Mouse (Mus musculus) forebrain, embryonic 16.5 days (tissue): ENCODE results near the gene Smyd3. TPM values are rescaled to one million over a fixed set of nuclear protein-coding genes. Genes with fewer than 3 reads are reported as not detected.

Source experiments
- ATAC-seq: fragments of 200-750 bp; cut with Nextera tagmentation; 2 replicates; pipeline ENCODE4 v1.8.0; 2017; ENCODE audit warnings: mild to moderate bottlenecking, moderate library complexity
- H3K27ac ChIP-seq: fragments of 300-500 bp; sonication (generic); 2 replicates; pipeline ENCODE4 v1.5.1; 2014; ENCODE audit warnings: low read length, control low read depth
- H3K27me3 ChIP-seq: fragments of 300-500 bp; sonication (generic); replicated peaks from 2 replicates; pipeline ENCODE4 v1.6.1; 2014; ENCODE audit warnings: low read length; ENCODE audit not compliant: control insufficient read depth, insufficient read depth
- H3K36me3 ChIP-seq: fragments of 300-500 bp; sonication (generic); 2 replicates; pipeline ENCODE4 v1.6.1; 2014; ENCODE audit not compliant: control insufficient read depth, insufficient read depth
- H3K4me1 ChIP-seq: fragments of 300-500 bp; sonication (generic); replicated peaks from 2 replicates; pipeline ENCODE4 v1.6.1; 2014; ENCODE audit warnings: low read length; ENCODE audit not compliant: control insufficient read depth, insufficient read depth
- H3K4me2 ChIP-seq: fragments of 300-500 bp; sonication (generic); 2 replicates; pipeline ENCODE4 v1.6.1; 2014; ENCODE audit warnings: mild to moderate bottlenecking, low read length, control low read depth
- H3K4me3 ChIP-seq: fragments of 300-500 bp; sonication (generic); replicated peaks from 2 replicates; pipeline ENCODE4 v1.5.1; 2014; ENCODE audit warnings: mild to moderate bottlenecking, low read length, control low read depth
- H3K9ac ChIP-seq: fragments of 300-500 bp; sonication (generic); replicated peaks from 2 replicates; pipeline ENCODE4 v1.6.1; 2014; ENCODE audit warnings: low read depth, low read length, control low read depth
- H3K9me3 ChIP-seq: fragments of 300-500 bp; sonication (generic); 2 replicates; pipeline ENCODE4 v1.6.1; 2016; ENCODE audit warnings: low read length; ENCODE audit not compliant: control insufficient read depth
- whole genome bisulfite sequencing: fragments of 180-500 bp; shearing (Covaris S2); extraction: QIAGEN DNeasy Blood & Tissue Kit; methylation state at CpG from one replicate; pipeline ENCODE4 v1.1.7; 2014; 5-methylcytosine and 5-hydroxymethylcytosine counted together
- polyA plus RNA-seq: library from polyadenylated mRNA; unstranded; fragments of >200 nt; fragmentation: Nextera tagmentation; extraction: Ambion mirVana; gene quantifications from 2 replicates; pipeline ENCODE4 v1.2.1, GENCODE M21; 2015

Gene Smyd3
- polyA plus RNA-seq, 1 experiment from 2014 or later: 29.4 TPM

DNA sequence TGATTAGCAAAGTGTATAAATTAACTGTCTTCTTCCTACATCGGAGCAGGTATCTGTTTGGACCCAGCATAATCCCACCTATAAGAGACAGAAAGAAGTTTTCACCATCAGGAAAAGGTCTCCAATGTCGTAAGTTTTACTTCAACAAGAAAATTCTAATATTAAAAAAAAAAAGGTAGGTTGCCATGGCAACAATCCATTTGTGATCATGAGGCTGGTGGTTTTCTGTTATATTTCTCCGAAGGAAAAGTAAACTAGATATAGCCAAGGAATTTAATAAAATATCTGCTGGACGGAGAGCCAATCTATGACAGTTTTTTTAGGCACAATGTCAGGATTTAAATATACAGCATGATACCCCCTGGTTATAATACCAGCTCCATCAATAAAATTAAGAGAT is 142.9 kb downstream of the Smyd3 start:
- 85% methylated on average over 4 of the region's 4 CpGs for WGBS
- peaks cover 4% of the 10 kb centered on the region; the same call in 1 of the 2 replicates for H3K4me1 ChIP-seq

DNA sequence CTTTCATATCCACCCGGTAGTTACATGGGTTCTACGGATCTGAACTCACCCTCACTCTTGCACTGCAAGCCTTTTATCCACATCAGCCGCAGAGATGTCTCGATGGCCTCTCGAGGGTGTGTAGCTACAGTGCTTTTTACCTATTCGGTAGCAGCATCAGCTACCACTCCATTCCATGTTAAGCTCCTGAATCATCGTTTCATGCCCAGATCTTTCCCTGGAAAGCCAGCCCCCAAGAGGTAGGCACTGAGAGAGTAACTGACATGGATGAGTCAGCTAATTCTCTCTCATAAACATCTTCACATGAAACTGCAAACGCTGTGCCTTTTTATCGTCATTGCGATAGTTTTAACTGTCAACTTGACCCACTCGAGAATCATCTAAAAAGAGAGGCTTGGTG is 143.9 kb downstream of the Smyd3 start:
- H3K27ac ChIP-seq: no peak overlapping the region

More for the DNA sequence above, 142.9 kb downstream of the Smyd3 start:
- no peak overlapping the region for H3K9ac ChIP-seq
- no peaks in the 10 kb centered on the region for H3K36me3 ChIP-seq
- no peak overlapping the region for H3K4me3 ChIP-seq
- H3K27ac ChIP-seq: no peak overlapping the region
- no peak overlapping the region for H3K4me2 ChIP-seq
- H3K27me3 ChIP-seq: no peaks in the 10 kb centered on the region
- no peaks in the 10 kb centered on the region for H3K9me3 ChIP-seq
- ATAC-seq: no peak

DNA sequence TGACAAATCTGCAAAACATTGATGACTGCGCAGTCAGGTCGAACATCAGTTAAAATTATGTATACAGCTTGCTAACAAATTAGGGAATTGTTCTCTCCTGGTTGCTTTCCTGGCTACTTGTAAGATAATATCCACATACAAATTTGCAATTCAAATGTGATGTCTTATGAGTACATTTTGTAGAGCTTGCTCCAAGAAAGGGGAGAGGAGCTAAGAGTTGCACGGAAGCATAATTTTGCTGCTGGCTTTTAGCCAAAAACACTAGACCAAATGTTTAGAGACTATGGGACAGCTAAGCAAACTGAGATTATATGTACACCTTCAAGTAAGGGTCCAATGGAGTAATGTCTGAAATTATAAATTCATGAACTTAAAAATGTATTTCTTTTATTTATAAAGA is 146.7 kb downstream of the Smyd3 start:
- Histone ChIP-seq H3K4me2 (no peak overlapping the region), H3K4me3 (no peak overlapping the region), H3K36me3 (no peaks in the 10 kb centered on the region), H3K27ac (no peak overlapping the region), H3K4me1 (peaks cover 4% of the 10 kb centered on the region; the same call in 1 of the 2 replicates), H3K27me3 (no peaks in the 10 kb centered on the region), H3K9ac (no peak overlapping the region), H3K9me3 (no peaks in the 10 kb centered on the region)
- 53% methylated on average over 3 of the region's 3 CpGs for whole genome bisulfite sequencing
- 0 out of 2 replicates have a peak, but pooled peaks have one; percentile 36 for ATAC-seq

More for the DNA sequence above, 143.9 kb downstream of the Smyd3 start:
- WGBS: 94% methylated on average over 11 of the region's 11 CpGs
- Histone ChIP-seq H3K9me3 (no peaks in the 10 kb centered on the region), H3K4me3 (no peak overlapping the region), H3K36me3 (no peaks in the 10 kb centered on the region), H3K4me1 (peaks cover 4% of the 10 kb centered on the region; the same call in 1 of the 2 replicates), H3K9ac (no peak overlapping the region), H3K27me3 (no peaks in the 10 kb centered on the region), H3K4me2 (no peak overlapping the region)
- no peak for ATAC-seq

DNA sequence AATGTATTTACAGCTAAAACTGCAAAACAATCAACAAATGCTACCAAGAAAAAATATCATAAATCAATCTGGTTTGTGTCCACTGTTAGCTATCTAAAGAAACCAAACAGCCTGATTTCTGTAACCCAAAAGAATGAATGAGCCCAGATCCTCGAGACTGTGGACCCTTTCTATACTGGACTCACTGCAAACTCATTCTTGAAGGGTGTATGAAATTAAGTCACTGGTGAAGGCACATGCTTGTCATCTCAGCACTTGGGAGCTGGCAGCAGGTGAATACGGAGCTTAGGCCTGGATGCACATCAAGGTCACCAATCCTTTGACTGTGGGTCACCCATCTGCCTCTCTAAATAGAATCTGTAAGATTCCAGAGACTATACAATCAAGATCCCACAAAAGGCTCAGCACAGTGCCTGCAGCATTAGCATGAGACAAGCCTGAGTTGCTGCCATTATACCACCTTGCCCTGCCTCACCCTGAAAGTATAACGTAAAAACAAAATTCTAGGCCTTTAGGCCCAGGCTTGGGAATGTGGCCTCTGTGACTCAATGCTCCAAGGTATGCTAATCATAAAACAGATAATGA is 149.3 kb downstream of the Smyd3 start:
- H3K4me3 ChIP-seq: no peak overlapping the region
- 74% methylated on average over 3 of the region's 3 CpGs for WGBS
- no peak for ATAC-seq
- H3K9ac ChIP-seq: no peak overlapping the region
- H3K4me1 ChIP-seq: peaks cover 4% of the 10 kb centered on the region; the same call in 1 of the 2 replicates
- H3K4me2 ChIP-seq: no peak overlapping the region
- no peaks in the 10 kb centered on the region for H3K9me3 ChIP-seq
- no peaks in the 10 kb centered on the region for H3K27me3 ChIP-seq
- no peaks in the 10 kb centered on the region for H3K36me3 ChIP-seq
- H3K27ac ChIP-seq: no peak overlapping the region

DNA sequence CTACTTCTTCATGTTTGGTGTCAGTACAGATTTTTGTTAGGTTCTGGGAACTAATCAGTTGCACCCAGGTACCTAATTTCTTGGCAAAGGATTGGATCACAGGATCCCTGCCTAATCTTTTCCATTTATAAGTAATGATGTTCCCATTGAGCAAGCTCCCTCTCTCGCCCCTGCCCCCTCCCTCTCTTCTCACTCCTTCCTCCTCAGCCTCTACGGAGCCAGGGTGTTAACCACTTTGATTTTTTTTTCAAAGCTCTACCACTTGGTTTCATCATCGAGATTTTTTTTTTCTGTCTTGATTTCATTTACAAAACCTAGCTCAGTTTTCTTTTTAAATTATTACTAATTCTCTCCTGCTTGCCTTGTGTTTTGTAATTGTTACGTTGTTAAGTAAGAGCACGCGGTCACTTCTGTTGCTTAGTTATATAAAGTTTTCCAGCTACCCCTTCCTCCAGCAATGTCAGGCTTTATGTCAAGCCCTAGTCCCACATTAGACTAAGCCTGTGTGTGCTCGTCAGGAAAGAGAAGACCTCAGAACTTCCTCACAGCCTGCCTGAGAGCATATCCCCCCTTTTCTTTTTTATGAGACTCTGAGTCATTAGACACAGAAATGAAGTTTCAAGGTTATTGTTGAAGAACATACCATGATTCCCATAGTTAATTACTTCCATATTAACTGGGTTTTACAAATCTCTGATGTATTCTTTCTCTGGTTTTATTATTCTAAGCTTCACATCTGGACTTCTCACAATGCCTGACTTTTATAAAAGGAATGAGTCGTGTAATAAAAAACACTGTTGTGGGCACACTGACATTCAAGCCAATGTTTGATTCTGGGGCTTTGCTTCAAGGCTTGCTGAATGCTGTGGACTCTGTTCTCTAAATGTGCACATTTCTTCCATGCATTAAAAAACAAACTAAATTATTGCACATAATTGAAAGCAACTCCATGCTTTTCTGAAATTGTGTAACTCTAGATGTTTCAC is 156.1 kb downstream of the Smyd3 start:
- Histone ChIP-seq H3K27me3 (no peaks in the 10 kb centered on the region), H3K9me3 (no peaks in the 10 kb centered on the region), H3K4me1 (no peaks in the 10 kb centered on the region), H3K27ac (no peak overlapping the region), H3K9ac (no peak overlapping the region), H3K4me3 (no peak overlapping the region), H3K36me3 (no peaks in the 10 kb centered on the region), H3K4me2 (no peak overlapping the region)
- WGBS: 61% methylated on average over 8 of the region's 8 CpGs
- no peak for ATAC-seq

DNA sequence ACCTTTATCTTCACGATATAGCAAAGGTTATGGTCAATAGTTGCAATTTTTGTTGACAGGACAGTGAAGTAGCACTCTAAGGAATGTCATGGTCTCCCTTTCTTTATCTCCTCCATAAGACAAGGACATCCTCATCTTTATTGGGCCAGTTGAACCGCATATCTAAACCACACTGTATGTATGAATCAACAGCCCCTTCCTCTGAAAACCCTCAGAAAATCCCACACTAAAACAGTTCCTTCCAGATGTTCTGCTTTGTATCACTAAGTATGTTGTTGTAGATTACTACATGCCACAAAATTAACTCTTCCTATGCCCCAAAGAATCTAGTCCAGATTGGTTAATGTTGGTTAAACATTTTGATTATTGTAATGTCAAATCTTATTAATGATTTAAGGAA is 160.7 kb downstream of the Smyd3 start:
- no peaks in the 10 kb centered on the region for H3K27me3 ChIP-seq
- no peak overlapping the region for H3K4me2 ChIP-seq
- 0 out of 2 replicates have a peak, but pooled peaks cover 2% of the 10 kb centered on the region for H3K4me1 ChIP-seq
- no peak overlapping the region for H3K9ac ChIP-seq
- 90% methylated on average over 2 of the region's 2 CpGs for WGBS
- H3K4me3 ChIP-seq: no peak overlapping the region
- no peaks in the 10 kb centered on the region for H3K9me3 ChIP-seq
- no peaks in the 10 kb centered on the region for H3K36me3 ChIP-seq
- no peak for ATAC-seq
- H3K27ac ChIP-seq: no peak overlapping the region

DNA sequence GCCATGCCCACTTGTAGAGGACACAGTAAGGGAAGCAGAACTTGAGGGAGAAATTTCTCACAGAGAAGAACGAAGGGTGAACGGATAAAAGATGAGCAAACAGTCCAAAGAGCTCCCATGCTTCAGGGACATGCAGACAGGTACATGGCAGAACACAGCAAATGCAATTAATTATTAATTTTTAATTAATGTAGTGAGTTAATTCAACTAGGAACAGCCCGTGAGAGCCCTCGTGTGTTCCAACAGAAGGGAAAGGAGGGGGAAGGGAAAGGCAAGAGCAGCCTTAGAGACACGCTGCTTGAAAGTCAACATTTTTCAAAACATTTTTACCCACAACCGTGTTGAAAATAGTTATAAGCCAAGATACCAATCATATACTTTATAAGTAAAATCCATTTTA is 163.6 kb downstream of the Smyd3 start:
- Histone ChIP-seq H3K4me1 (0 out of 2 replicates have a peak, but pooled peaks cover 2% of the 10 kb centered on the region), H3K4me2 (no peak overlapping the region), H3K9ac (no peak overlapping the region), H3K27me3 (no peaks in the 10 kb centered on the region), H3K4me3 (no peak overlapping the region), H3K27ac (no peak overlapping the region), H3K9me3 (no peaks in the 10 kb centered on the region), H3K36me3 (no peaks in the 10 kb centered on the region)
- ATAC-seq: no peak
- WGBS: 74% methylated on average over 6 of the region's 6 CpGs

DNA sequence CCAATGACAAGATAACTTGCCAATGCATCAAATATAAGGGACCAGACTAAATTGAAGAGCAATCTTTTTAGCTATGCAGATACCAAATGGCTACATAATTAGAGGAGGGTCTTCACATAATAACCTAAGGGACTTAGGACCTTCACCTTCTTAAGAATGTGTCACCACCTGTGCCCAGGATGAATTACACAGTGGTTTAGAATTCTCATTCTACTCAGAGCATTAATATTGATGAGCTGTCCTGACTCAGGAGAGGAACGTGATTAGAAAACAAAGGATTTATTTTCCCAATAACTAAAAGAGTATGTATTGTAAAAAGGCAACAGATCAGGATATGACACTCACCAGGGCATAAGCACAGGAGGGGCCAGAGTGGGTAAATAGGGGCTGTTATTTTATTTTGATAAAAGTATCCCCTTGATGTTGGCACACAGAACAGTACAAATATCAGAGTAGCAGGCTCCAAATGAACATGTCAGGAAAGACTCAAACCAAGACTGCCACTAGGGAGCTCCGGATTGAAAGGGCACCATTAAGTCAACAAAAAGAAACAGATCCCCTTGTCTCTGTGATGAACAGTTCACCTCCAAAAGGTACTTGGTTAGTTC is 172.4 kb downstream of the Smyd3 start:
- Histone ChIP-seq H3K4me2 (no peak overlapping the region), H3K36me3 (no peaks in the 10 kb centered on the region), H3K9me3 (no peaks in the 10 kb centered on the region), H3K4me3 (no peak overlapping the region), H3K27me3 (no peaks in the 10 kb centered on the region), H3K27ac (no peak overlapping the region), H3K4me1 (peaks cover 2% of the 10 kb centered on the region; the same call in 1 of the 2 replicates), H3K9ac (no peak overlapping the region)
- WGBS: 32% methylated on average over 2 of the region's 2 CpGs
- ATAC-seq: no peak

DNA sequence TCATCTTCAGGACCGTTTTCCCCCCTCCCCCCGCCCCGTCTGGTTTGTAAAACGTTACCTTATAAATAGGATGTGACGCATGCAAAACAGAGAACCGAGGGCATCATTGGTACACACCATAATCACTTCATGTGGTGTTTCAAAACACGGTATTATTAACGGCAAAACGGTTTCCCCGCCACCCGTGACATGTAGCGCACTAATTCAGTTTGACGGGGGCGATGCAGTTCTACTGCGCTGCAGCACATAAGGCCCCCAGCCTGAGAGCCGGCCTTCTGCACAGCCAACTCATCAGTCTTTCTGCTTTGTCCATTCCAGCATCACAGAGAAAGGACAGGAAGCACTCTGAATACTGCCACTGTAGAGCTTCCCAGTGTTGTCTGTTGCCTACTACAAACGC is 174.4 kb downstream of the Smyd3 start:
- Histone ChIP-seq H3K9me3 (no peaks in the 10 kb centered on the region), H3K27me3 (no peaks in the 10 kb centered on the region), H3K9ac (no peak overlapping the region), H3K4me1 (peaks cover 2% of the 10 kb centered on the region; the same call in 1 of the 2 replicates), H3K4me2 (no peak overlapping the region), H3K4me3 (no peak overlapping the region), H3K36me3 (no peaks in the 10 kb centered on the region), H3K27ac (no peak overlapping the region)
- WGBS: 93% methylated on average over 17 of the region's 17 CpGs
- no peak for ATAC-seq
